ENCODE assay signal across 29 mouse cellular contexts in the genomic region with DNA sequence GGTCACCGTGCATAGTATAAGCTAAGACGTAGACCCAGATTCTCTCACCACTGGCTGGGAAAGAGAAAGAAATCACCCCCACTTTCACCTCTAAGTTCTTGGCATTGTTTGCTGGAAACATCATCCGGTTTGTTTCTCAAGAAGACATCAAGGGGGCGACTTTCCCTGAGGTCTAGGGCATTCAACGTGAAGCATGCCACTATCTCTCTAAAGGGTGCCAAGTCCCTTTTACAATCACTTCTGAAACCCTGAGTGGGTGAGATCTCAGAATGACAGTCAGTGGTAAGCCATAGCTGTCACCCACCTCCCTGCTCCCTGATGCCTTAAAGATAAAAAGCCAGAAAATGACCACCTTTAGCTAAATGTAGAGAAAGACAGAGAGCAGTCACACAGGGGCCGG. TPM values are rescaled to one million over a fixed set of nuclear protein-coding genes. Genes with fewer than 3 reads are reported as not detected.
DNase-seq lines count a peak whose midpoint lies in the region; TF ChIP-seq lines count a peak whose summit lies in the region.
"Had no signal": no experiment of that assay in that cellular context is flagged by ENCODE, and none has a peak within 500 bp of the region (broad histone marks: within the 10 kb centered on the region; RNA-seq: fewer than 3 reads in every experiment).

No protein-coding gene starts in this region.

- TF ChIP-seq CTCF in spleen, adult 2 months (IDR thresholded peaks at IDR 0.05; ENCODE audit: extremely low read depth, insufficient read depth, insufficient read length, insufficient replicate concordance) = no peak
- no peak for TF ChIP-seq CTCF in bone marrow, adult 2 months (IDR thresholded peaks at IDR 0.05; ENCODE audit: control insufficient read depth, insufficient read depth, low read length)

- no peak for TF ChIP-seq POLR2A in spleen, adult 2 months (IDR thresholded peaks at IDR 0.05; ENCODE audit: low read depth, low read length)
- no peak for TF ChIP-seq POLR2A in bone marrow, adult 2 months (IDR thresholded peaks at IDR 0.05; ENCODE audit: borderline replicate concordance, control insufficient read depth, low read depth, low read length)

- no peaks in the 10 kb centered on the region for H3K9me3 ChIP-seq in hindbrain, embryonic 10.5 days
- H3K9me3 ChIP-seq: embryonic facial prominence, embryonic 10.5 days; embryonic facial prominence, embryonic 13.5 days; forebrain, embryonic 12.5 days; heart, embryonic 10.5 days; heart, embryonic 13.5 days; hindbrain, embryonic 12.5 days; hindbrain, embryonic 15.5 days; intestine, embryonic 15.5 days had no signal

- WGBS in spleen, adult 2 months = 60% methylated on average over 6 of the region's 6 CpGs
- 43% methylated on average over 6 of the region's 6 CpGs for WGBS in bone marrow, adult 2 months
- WGBS in hindbrain, embryonic 10.5 days = 82% methylated on average over 6 of the region's 6 CpGs

- DNase-seq in spleen, adult 2 months (ENCODE audit: low read depth in 1 of 2, low spot score in 2 of 2) = no peak
- no peak for DNase-seq in spleen, adult 18-20 months
- peak; percentile 37 for DNase-seq in naive thymus-derived CD4-positive, alpha-beta T cell, adult 2 months (ENCODE audit: low read depth)
- no peak for DNase-seq in cerebellum, postnatal 14 days
- DNase-seq in hindbrain, embryonic 10.5 days (ENCODE audit: low spot score) = no peak
- DNase-seq: adrenal gland, adult 8-10 months; adrenal gland, postnatal 25 days; cerebellum, adult 11 months; cerebellum, adult 2 months; cerebellum, adult 9-11 months; cerebellum, postnatal 36 days; embryo, embryonic 11 days; gastrocnemius, postnatal 10 days; gastrocnemius, postnatal 36 days; heart, postnatal 14 days; heart, postnatal 4 days had no signal

- peak overlapping the region; percentile 16; the same call in 1 of the 2 replicates for H3K27ac ChIP-seq in spleen, adult 2 months (ENCODE audit: insufficient read depth, low read length)
- H3K27ac ChIP-seq in bone marrow, adult 2 months (ENCODE audit: control insufficient read depth, insufficient read depth, low read depth, low read length, poor library complexity) = peak overlapping the region; percentile 41; the same call in 1 of the 2 replicates
- no peak overlapping the region for H3K27ac ChIP-seq in hindbrain, embryonic 10.5 days
- H3K27ac ChIP-seq: embryonic facial prominence, embryonic 10.5 days; embryonic facial prominence, embryonic 13.5 days; forebrain, embryonic 12.5 days; heart, adult 2 months; heart, embryonic 10.5 days; heart, embryonic 13.5 days; hindbrain, embryonic 12.5 days; hindbrain, embryonic 15.5 days; intestine, embryonic 15.5 days had no signal

- H3K4me1 ChIP-seq in spleen, adult 2 months (ENCODE audit: control insufficient read depth, insufficient read depth, insufficient read length) = peaks cover 29% of the 10 kb centered on the region; the same call in 1 of the 2 replicates
- H3K4me1 ChIP-seq in bone marrow, adult 2 months (ENCODE audit: control insufficient read depth, insufficient read depth, low read length) = peaks cover 4% of the 10 kb centered on the region; the same call in 1 of the 2 replicates
- H3K4me1 ChIP-seq in hindbrain, embryonic 10.5 days (replicated peaks) = no peaks in the 10 kb centered on the region
- H3K4me1 ChIP-seq: embryonic facial prominence, embryonic 10.5 days; embryonic facial prominence, embryonic 13.5 days; forebrain, embryonic 12.5 days; heart, embryonic 10.5 days; hindbrain, embryonic 12.5 days; hindbrain, embryonic 15.5 days; intestine, embryonic 15.5 days had no signal

- no peak overlapping the region for H3K4me3 ChIP-seq in spleen, adult 2 months (ENCODE audit: extremely low read depth, insufficient read depth, insufficient read length)
- no peak overlapping the region for H3K4me3 ChIP-seq in bone marrow, adult 2 months (replicated peaks; ENCODE audit: control insufficient read depth, low read depth, low read length)
- no peak overlapping the region for H3K4me3 ChIP-seq in hindbrain, embryonic 10.5 days
- H3K4me3 ChIP-seq: embryonic facial prominence, embryonic 10.5 days; embryonic facial prominence, embryonic 13.5 days; erythroblast, embryonic 14.5 days; forebrain, embryonic 12.5 days; heart, adult 2 months; heart, embryonic 10.5 days; heart, embryonic 13.5 days; hindbrain, embryonic 12.5 days; hindbrain, embryonic 15.5 days; intestine, embryonic 15.5 days had no signal

- H3K27me3 ChIP-seq in spleen, adult 2 months (ENCODE audit: control insufficient read depth, insufficient read depth, low read length) = no peaks in the 10 kb centered on the region
- H3K27me3 ChIP-seq in hindbrain, embryonic 10.5 days (ENCODE audit: insufficient read depth, poor library complexity, severe bottlenecking) = no peaks in the 10 kb centered on the region
- H3K27me3 ChIP-seq: embryonic facial prominence, embryonic 13.5 days; forebrain, embryonic 12.5 days; heart, embryonic 13.5 days; hindbrain, embryonic 12.5 days; hindbrain, embryonic 15.5 days; intestine, embryonic 15.5 days had no signal

- H3K36me3 ChIP-seq in spleen, adult 2 months (ENCODE audit: control insufficient read depth, insufficient read depth, low read length) = no peaks in the 10 kb centered on the region
- no peaks in the 10 kb centered on the region for H3K36me3 ChIP-seq in hindbrain, embryonic 10.5 days
- H3K36me3 ChIP-seq: embryonic facial prominence, embryonic 10.5 days; embryonic facial prominence, embryonic 13.5 days; forebrain, embryonic 12.5 days; heart, embryonic 10.5 days; heart, embryonic 13.5 days; hindbrain, embryonic 12.5 days; hindbrain, embryonic 15.5 days; intestine, embryonic 15.5 days had no signal

RNA-seq across cellular contexts. Expression of a gene that starts 15.0 kb away (rescaled TPM):
- polyA plus RNA-seq in spleen, adult 2 months (2012; rRNA removed) = 2.0 and 2.3 TPM in 2 replicates
- polyA plus RNA-seq in bone marrow, adult 2 months (2011; ENCODE audit: insufficient read depth, insufficient read length, low replicate concordance, missing spikeins) = 9.9 and 21.8 TPM in 2 replicates
- polyA plus RNA-seq in hindbrain, embryonic 10.5 days (2016; fragmentation: Nextera tagmentation; extraction: Ambion mirVana) = 0.30 and 0.34 TPM in 2 replicates
- polyA plus RNA-seq: activated CD4-positive, CD25-positive, alpha-beta regulatory T cell, adult 4 months had no signal

RNA-seq across cellular contexts. Expression of a gene that starts 21.6 kb away (rescaled TPM):
- polyA plus RNA-seq in spleen, adult 2 months (2012; rRNA removed) = 2.2 and 2.8 TPM in 2 replicates
- polyA plus RNA-seq in bone marrow, adult 2 months (2011; ENCODE audit: insufficient read depth, insufficient read length, low replicate concordance, missing spikeins) = 4.4 and 17.1 TPM in 2 replicates
- polyA plus RNA-seq in hindbrain, embryonic 10.5 days (2016; fragmentation: Nextera tagmentation; extraction: Ambion mirVana) = not detected in 2 replicates
- polyA plus RNA-seq: cerebellum, adult 2 months; embryonic facial prominence, embryonic 10.5 days; embryonic facial prominence, embryonic 13.5 days; forebrain, embryonic 12.5 days; forebrain, embryonic 16.5 days; hindbrain, embryonic 12.5 days; hindbrain, embryonic 15.5 days had no signal
